Mouse (Mus musculus): ENCODE data around the gene Sema4a. TPM values are rescaled to one million over a fixed set of nuclear protein-coding genes. Genes with fewer than 3 reads are reported as not detected.

The Sema4a gene
- polyA plus RNA-seq (2014; fragmentation: Nextera tagmentation; extraction: Ambion mirVana) = 14.3 and 19.0 TPM in 2 replicates

DNA sequence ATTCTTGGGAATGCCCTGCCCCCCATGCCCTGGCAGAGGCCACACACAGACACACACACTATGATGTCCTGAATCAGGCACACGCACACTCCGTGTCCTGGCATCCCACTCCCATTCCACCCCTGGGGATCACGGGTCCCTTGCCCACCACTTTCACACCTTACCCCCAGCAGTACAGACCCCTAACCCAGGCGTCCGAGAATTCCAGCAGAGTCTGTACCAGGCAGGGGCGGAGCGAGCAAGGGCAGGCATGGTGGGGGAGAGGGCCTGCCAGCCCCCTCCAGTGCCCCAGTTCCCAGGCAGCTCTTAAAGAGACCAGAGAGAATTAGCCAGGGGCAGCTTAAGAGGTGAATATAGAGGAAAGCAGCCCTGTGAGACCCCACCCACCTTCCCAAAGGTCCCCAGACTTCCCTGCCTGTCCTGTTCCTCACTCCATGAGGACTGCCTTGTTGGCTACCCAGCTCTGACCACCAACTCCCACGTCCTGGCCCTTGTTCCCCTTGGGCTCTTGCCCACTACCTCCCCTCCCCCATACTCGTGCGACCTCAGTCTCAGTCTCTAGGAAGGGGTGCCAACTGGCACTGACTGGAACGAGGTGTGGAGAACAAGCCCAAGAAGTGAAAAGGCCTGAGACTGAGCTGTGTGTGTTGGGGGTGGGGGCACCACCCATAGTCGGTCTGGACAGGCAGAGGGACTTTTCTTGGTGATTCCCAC is at the start of gene Sema4a:
Gene Sema4a (minus strand): TSS at position 200 of the 714 bp plus-strand sequence.
- Histone ChIP-seq H3K4me1 (replicated peaks; ENCODE audit: control insufficient read depth, insufficient read depth, low read length) (no peaks in the 10 kb centered on the region; the same call in 1 of the 2 replicates), H3K27me3 (replicated peaks; ENCODE audit: control insufficient read depth, insufficient read depth, low read length) (peaks cover 38% of the 10 kb centered on the region), H3K36me3 (ENCODE audit: control insufficient read depth, insufficient read depth, low read length) (no peaks in the 10 kb centered on the region), H3K4me3 (ENCODE audit: low read depth, low read length) (no peak within 1 kb of the TSS), H3K4me2 (no peak within 1 kb of the TSS), H3K9me3 (ENCODE audit: control insufficient read depth, low read length) (no peaks in the 10 kb centered on the region), H3K27ac (ENCODE audit: low read depth, low read length) (no peak within 1 kb of the TSS), H3K9ac (ENCODE audit: low read depth, low read length) (no peak within 1 kb of the TSS)
- ATAC-seq (replicated peaks; ENCODE audit: low FRiP score) = no peak
- DNase-seq (ENCODE audit: low spot score) = no peak
- 54% methylated on average over 12 of the region's 12 CpGs for WGBS

DNA sequence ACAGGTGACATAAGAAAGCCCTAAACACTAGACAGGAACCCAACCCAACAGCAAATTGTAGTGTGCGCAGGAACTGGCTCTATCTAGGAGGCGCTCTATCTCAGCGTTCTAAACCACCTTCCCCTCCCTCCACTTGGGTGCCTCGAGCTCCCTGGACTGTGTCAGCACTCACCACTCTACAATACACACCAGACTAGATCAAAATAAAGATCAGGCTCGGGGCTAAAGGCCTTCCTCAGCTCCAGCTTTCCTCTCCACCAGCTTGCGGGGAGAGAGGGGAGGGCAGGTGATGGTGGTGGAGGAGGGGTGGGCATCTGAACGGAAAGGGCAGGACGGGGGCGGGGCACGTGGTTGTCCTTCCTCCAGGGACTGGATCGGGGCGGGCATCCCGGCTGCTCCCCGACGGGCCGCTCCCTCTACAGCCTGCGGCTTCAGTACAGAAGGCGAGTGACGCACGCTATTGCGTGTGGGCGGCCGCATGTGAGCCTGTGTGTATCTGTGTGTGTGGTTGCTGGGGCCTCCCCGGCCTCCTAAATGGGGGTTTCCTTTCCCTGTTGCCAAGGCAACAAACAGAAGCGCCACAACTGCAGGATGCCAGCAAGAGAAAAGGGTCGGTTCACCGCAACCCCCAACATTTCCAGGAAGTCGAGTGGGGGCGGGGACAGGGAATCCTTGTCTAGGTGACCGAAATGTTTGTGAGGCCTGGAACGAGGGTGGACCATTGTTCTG is 48.9 kb upstream of the Sema4a start, which contains the start of gene Lmna:
Gene Lmna (minus strand): TSS at position 265 of the 729 bp plus-strand sequence.
- H3K4me1 ChIP-seq (replicated peaks; ENCODE audit: control insufficient read depth, insufficient read depth, low read length) = peaks cover 55% of the 10 kb centered on the region
- DNase-seq (ENCODE audit: low spot score) (peak; percentile 93), ATAC-seq (replicated peaks; ENCODE audit: low FRiP score) (peak; percentile 93)
- H3K4me2 ChIP-seq = peak within 1 kb of the TSS; percentile 71
- peak within 1 kb of the TSS; percentile 57 for H3K9ac ChIP-seq (ENCODE audit: low read depth, low read length)
- H3K27ac ChIP-seq (ENCODE audit: low read depth, low read length) = peak within 1 kb of the TSS; percentile 81
- H3K4me3 ChIP-seq (ENCODE audit: low read depth, low read length) = peak within 1 kb of the TSS; percentile 41
- no peaks in the 10 kb centered on the region for H3K27me3 ChIP-seq (replicated peaks; ENCODE audit: control insufficient read depth, insufficient read depth, low read length)
- WGBS = 1% methylated on average over 31 of the region's 31 CpGs
- no peaks in the 10 kb centered on the region for H3K9me3 ChIP-seq (ENCODE audit: control insufficient read depth, low read length)
- H3K36me3 ChIP-seq (ENCODE audit: control insufficient read depth, insufficient read depth, low read length) = no peaks in the 10 kb centered on the region

DNA sequence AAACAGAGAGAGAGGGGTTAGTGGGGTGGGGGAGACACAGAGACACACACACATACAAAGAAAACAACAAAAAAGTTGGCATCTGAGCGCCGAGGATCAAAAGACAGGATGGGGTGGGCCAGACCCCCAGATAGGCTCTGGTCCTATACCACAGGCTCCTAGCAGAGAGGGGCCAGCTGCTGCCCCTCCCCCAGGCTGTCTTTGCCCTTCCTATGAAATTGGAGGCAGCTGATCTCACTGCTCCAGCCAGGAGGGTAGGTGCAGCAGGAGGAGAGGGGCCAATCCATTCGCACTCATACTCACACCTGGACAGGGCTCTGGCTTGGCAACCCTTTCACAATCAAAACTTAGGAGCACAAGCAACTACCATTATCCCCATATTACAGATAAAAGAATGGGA is 48.3 kb upstream of the Sema4a start:
- Histone ChIP-seq H3K27ac (ENCODE audit: low read depth, low read length) (peak overlapping the region; percentile 81), H3K4me2 (peak overlapping the region; percentile 71), H3K4me3 (ENCODE audit: low read depth, low read length) (peak overlapping the region; percentile 41), H3K9ac (ENCODE audit: low read depth, low read length) (peak overlapping the region; percentile 57), H3K9me3 (ENCODE audit: control insufficient read depth, low read length) (no peaks in the 10 kb centered on the region), H3K4me1 (replicated peaks; ENCODE audit: control insufficient read depth, insufficient read depth, low read length) (peaks cover 53% of the 10 kb centered on the region), H3K36me3 (ENCODE audit: control insufficient read depth, insufficient read depth, low read length) (no peaks in the 10 kb centered on the region), H3K27me3 (replicated peaks; ENCODE audit: control insufficient read depth, insufficient read depth, low read length) (no peaks in the 10 kb centered on the region)
- no peak; the same call in 1 of the 2 replicates for ATAC-seq (replicated peaks; ENCODE audit: low FRiP score)
- 54% methylated on average over 3 of the region's 3 CpGs for WGBS
- DNase-seq (ENCODE audit: low spot score) = no peak

DNA sequence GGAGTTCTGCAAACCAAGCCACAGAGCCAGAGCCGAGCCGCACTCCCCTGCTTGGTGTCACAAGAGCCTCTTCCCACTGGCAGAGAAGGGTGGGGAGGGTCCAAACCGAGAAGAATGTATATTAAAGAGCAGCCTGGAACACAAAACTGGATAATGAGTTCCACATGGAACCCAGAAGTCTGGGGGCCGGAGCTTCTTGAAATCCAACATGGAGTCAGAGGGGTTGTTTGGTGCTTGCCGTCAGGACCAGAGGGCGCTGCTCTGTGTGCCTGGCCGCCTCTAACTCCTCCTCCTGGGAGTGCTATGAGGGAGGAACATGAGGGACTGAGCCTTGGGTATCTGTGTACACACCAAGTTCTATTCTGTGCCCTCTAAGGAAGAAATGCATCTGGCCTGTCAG is 44.8 kb upstream of the Sema4a start:
- no peak overlapping the region for H3K9ac ChIP-seq (ENCODE audit: low read depth, low read length)
- H3K27ac ChIP-seq (ENCODE audit: low read depth, low read length) = no peak overlapping the region
- WGBS = 50% methylated on average over 7 of the region's 7 CpGs
- no peaks in the 10 kb centered on the region for H3K36me3 ChIP-seq (ENCODE audit: control insufficient read depth, insufficient read depth, low read length)
- peaks cover 45% of the 10 kb centered on the region for H3K4me1 ChIP-seq (replicated peaks; ENCODE audit: control insufficient read depth, insufficient read depth, low read length)
- H3K9me3 ChIP-seq (ENCODE audit: control insufficient read depth, low read length) = no peaks in the 10 kb centered on the region
- no peak for ATAC-seq (replicated peaks; ENCODE audit: low FRiP score)
- no peak overlapping the region for H3K4me2 ChIP-seq
- H3K4me3 ChIP-seq (ENCODE audit: low read depth, low read length) = no peak overlapping the region
- DNase-seq (ENCODE audit: low spot score) = no peak
- no peaks in the 10 kb centered on the region for H3K27me3 ChIP-seq (replicated peaks; ENCODE audit: control insufficient read depth, insufficient read depth, low read length)

DNA sequence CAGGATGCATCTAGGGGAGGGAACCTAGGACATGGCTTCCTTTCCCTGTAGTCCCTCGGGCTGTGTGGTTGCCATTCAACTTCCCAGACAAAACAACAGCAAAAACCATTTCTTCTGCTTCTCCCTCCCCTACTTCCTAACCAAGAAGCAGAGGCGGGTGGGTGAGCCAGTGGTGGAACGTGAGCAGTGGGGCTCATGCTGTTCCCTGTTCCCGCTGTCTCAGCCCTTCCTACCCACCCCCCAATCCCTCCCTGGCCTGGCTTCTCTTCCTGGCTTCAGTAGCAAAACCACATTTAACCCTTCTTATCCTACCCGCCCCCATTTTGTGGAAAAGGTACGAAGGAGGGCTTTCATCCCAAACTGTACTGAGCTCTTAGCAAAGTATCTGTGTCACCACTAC is 44.1 kb upstream of the Sema4a start:
- Histone ChIP-seq H3K27me3 (replicated peaks; ENCODE audit: control insufficient read depth, insufficient read depth, low read length) (no peaks in the 10 kb centered on the region), H3K9me3 (ENCODE audit: control insufficient read depth, low read length) (no peaks in the 10 kb centered on the region), H3K4me3 (ENCODE audit: low read depth, low read length) (no peak overlapping the region), H3K36me3 (ENCODE audit: control insufficient read depth, insufficient read depth, low read length) (no peaks in the 10 kb centered on the region), H3K4me1 (replicated peaks; ENCODE audit: control insufficient read depth, insufficient read depth, low read length) (peaks cover 45% of the 10 kb centered on the region), H3K9ac (ENCODE audit: low read depth, low read length) (no peak overlapping the region), H3K4me2 (no peak overlapping the region), H3K27ac (ENCODE audit: low read depth, low read length) (no peak overlapping the region; the same call in 1 of the 2 replicates)
- no peak for ATAC-seq (replicated peaks; ENCODE audit: low FRiP score)
- no peak for DNase-seq (ENCODE audit: low spot score)
- 75% methylated on average over 6 of the region's 6 CpGs for WGBS

DNA sequence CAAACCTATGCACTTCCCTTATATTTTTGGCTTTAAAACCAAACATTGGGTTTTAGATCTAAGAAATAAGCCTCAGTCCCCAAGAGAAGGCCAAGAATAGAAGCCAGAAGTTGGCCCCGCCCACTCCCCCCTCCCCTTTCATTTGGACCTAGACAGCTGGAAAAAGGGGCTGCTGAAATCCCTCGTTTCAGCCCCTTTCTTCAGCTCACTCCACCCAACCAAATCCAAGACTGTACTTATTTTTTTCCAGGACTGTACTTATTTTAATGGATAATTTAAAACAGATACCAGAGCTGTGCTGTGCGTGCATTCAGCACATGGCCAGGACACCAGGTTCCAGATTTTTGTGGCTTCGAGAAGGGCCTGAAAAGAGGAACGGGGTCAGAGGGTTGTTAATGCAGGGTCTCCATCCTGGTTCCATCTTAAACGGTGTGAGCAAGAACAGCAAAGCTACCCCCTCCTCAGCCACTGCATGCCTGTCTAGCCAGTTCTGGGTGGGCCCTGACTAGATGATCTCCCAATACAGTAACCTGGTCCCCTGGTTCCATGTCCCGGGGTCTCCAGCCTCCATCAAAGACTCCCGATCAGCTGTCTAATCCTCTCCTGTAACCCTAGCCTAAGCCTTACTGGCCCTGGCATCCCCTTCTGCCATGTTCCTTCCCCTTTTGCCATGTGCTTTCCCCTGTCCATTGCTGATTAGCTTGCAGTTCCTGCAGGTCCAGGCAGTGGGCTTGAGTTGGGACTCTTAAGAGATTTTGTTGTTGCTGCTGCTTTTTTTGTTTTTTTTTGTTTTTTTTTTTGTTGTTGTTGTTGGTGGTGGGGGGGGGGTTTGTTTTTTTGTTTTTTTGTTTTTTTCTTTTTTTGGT is 43.1 kb upstream of the Sema4a start:
- H3K9ac ChIP-seq (ENCODE audit: low read depth, low read length) = no peak overlapping the region
- H3K4me3 ChIP-seq (ENCODE audit: low read depth, low read length) = no peak overlapping the region
- H3K9me3 ChIP-seq (ENCODE audit: control insufficient read depth, low read length) = no peaks in the 10 kb centered on the region
- peaks cover 43% of the 10 kb centered on the region for H3K4me1 ChIP-seq (replicated peaks; ENCODE audit: control insufficient read depth, insufficient read depth, low read length)
- no peaks in the 10 kb centered on the region for H3K27me3 ChIP-seq (replicated peaks; ENCODE audit: control insufficient read depth, insufficient read depth, low read length)
- 45% methylated on average over 8 of the region's 8 CpGs for WGBS
- no peaks in the 10 kb centered on the region for H3K36me3 ChIP-seq (ENCODE audit: control insufficient read depth, insufficient read depth, low read length)
- H3K4me2 ChIP-seq = no peak overlapping the region
- peak overlapping the region; percentile 54; the same call in 1 of the 2 replicates for H3K27ac ChIP-seq (ENCODE audit: low read depth, low read length)
- DNase-seq (ENCODE audit: low spot score) (no peak), ATAC-seq (replicated peaks; ENCODE audit: low FRiP score) (no peak)

DNA sequence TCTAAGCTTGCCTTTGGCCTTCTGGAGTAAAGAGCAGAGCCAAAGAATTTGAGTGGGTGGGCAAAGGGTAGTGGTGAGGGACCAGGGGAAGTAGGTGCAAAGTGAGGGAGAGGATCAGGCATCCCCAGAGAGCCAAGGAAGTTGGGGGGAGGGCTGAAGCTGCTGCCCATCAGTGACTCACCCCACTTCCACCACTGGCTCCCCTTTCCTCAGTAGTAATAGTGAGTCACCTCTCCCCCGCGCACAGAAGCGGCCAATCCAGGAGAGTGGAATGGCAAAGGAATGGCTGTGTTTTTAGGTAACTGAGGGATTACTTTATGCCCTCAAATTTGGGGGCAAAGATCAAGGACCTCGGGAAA is 42.5 kb upstream of the Sema4a start:
- Histone ChIP-seq H3K4me3 (ENCODE audit: low read depth, low read length) (peak overlapping the region; percentile 94), H3K9ac (ENCODE audit: low read depth, low read length) (peak overlapping the region; percentile 7; the same call in 1 of the 2 replicates), H3K4me1 (replicated peaks; ENCODE audit: control insufficient read depth, insufficient read depth, low read length) (peaks cover 43% of the 10 kb centered on the region), H3K4me2 (peak overlapping the region; percentile 99), H3K27me3 (replicated peaks; ENCODE audit: control insufficient read depth, insufficient read depth, low read length) (no peaks in the 10 kb centered on the region), H3K27ac (ENCODE audit: low read depth, low read length) (peak overlapping the region; percentile 54), H3K36me3 (ENCODE audit: control insufficient read depth, insufficient read depth, low read length) (no peaks in the 10 kb centered on the region), H3K9me3 (ENCODE audit: control insufficient read depth, low read length) (no peaks in the 10 kb centered on the region)
- 22% methylated on average over 4 of the region's 4 CpGs for WGBS
- no peak for DNase-seq (ENCODE audit: low spot score)
- no peak for ATAC-seq (replicated peaks; ENCODE audit: low FRiP score)
